Mouse (Mus musculus): ENCODE results near the gene Slc20a1. TPM values are rescaled to one million over a fixed set of nuclear protein-coding genes. Genes with fewer than 3 reads are reported as not detected.

Slc20a1 gene
- polyA plus RNA-seq, 2 experiments = 42.7 to 50.7 TPM

- Histone ChIP-seq H3K36me3 (replicated peaks; ENCODE audit: control insufficient read depth, insufficient read depth, low read depth) (no peaks in the 10 kb centered on the region), H3K9me3 (ENCODE audit: control insufficient read depth, low read length) (no peaks in the 10 kb centered on the region), H3K4me2 (ENCODE audit: low read depth) (no peak overlapping the region), H3K27ac (no peak overlapping the region), H3K4me3 (ENCODE audit: insufficient read depth in 1 of 2, low read depth in 2 of 2, low read length in 2 of 2) (no peak overlapping the region), H3K9ac (replicated peaks) (no peak overlapping the region), H3K27me3 (ENCODE audit: control insufficient read depth, insufficient read depth, low read length) (no peaks in the 10 kb centered on the region), H3K4me1 (replicated peaks; ENCODE audit: control insufficient read depth in 2 of 2, insufficient read depth in 2 of 2, low read length in 1 of 2) (peaks cover 7 to 23% of the 10 kb centered on the region in 2 experiments; a peak in 3 of 4 replicates)
- WGBS (ENCODE audit: insufficient replicate concordance) = 73% methylated on average over 3 of the region's 3 CpGs
- TF ChIP-seq CTCF (IDR thresholded peaks at IDR 0.05; ENCODE audit: low read depth) (no peak), EP300 (IDR thresholded peaks at IDR 0.05; ENCODE audit: low read depth) (no peak)
- DNase-seq (ENCODE audit: low read depth in 3 of 3, low spot score in 3 of 3) (no peak), ATAC-seq (ENCODE audit: insufficient read depth) (no peak)
These were observed 59.5 kb downstream of the Slc20a1 start for GRCm38 (mm10) chr2:129258056-129258455.

GRCm38 (mm10) chr2:129258475-129259211, 60.1 kb downstream of the Slc20a1 start:
- H3K27me3 ChIP-seq (ENCODE audit: control insufficient read depth, insufficient read depth, low read length) = no peaks in the 10 kb centered on the region
- no peaks in the 10 kb centered on the region for H3K9me3 ChIP-seq (ENCODE audit: control insufficient read depth, low read length)
- TF ChIP-seq CTCF (IDR thresholded peaks at IDR 0.05; ENCODE audit: low read depth) (peak; percentile 95), EP300 (IDR thresholded peaks at IDR 0.05; ENCODE audit: low read depth) (peak; percentile 42; the same call in 1 of the 2 replicates)
- H3K4me3 ChIP-seq (ENCODE audit: insufficient read depth in 1 of 2, low read depth in 2 of 2, low read length in 2 of 2) = no peak overlapping the region
- WGBS (ENCODE audit: insufficient replicate concordance) = 37% methylated on average over 7 of the region's 7 CpGs
- H3K27ac ChIP-seq = no peak overlapping the region
- ATAC-seq (ENCODE audit: insufficient read depth) = peak; percentile 35
- no peak overlapping the region for H3K4me2 ChIP-seq (ENCODE audit: low read depth)
- H3K4me1 ChIP-seq (replicated peaks; ENCODE audit: control insufficient read depth in 2 of 2, insufficient read depth in 2 of 2, low read length in 1 of 2) = peaks cover 7 to 28% of the 10 kb centered on the region in 2 experiments
- no peaks in the 10 kb centered on the region for H3K36me3 ChIP-seq (replicated peaks; ENCODE audit: control insufficient read depth, insufficient read depth, low read depth)
- H3K9ac ChIP-seq (replicated peaks) = no peak overlapping the region
- DNase-seq (ENCODE audit: low read depth in 3 of 3, low spot score in 3 of 3) = peak; percentile 71 to 75 (median 73)

- H3K27me3 ChIP-seq (ENCODE audit: control insufficient read depth, insufficient read depth, low read length) = no peaks in the 10 kb centered on the region
- no peak overlapping the region for H3K4me3 ChIP-seq (ENCODE audit: insufficient read depth in 1 of 2, low read depth in 2 of 2, low read length in 2 of 2)
- no peak overlapping the region for H3K27ac ChIP-seq
- no peaks in the 10 kb centered on the region for H3K36me3 ChIP-seq (replicated peaks; ENCODE audit: control insufficient read depth, insufficient read depth, low read depth)
- WGBS (ENCODE audit: insufficient replicate concordance) = 62% methylated on average over 3 of the region's 3 CpGs
- TF ChIP-seq CTCF (IDR thresholded peaks at IDR 0.05; ENCODE audit: low read depth) = no peak
- TF ChIP-seq EP300 (IDR thresholded peaks at IDR 0.05; ENCODE audit: low read depth) = no peak
- H3K4me1 ChIP-seq (replicated peaks; ENCODE audit: control insufficient read depth in 2 of 2, insufficient read depth in 2 of 2, low read length in 1 of 2) = peaks cover 7 to 26% of the 10 kb centered on the region in 2 experiments
- no peak for ATAC-seq (ENCODE audit: insufficient read depth)
- H3K9ac ChIP-seq (replicated peaks) = no peak overlapping the region
- H3K4me2 ChIP-seq (ENCODE audit: low read depth) = no peak overlapping the region
- DNase-seq (ENCODE audit: low read depth in 3 of 3, low spot score in 3 of 3) = no peak
- H3K9me3 ChIP-seq (ENCODE audit: control insufficient read depth, low read length) = no peaks in the 10 kb centered on the region
These were observed 62.1 kb downstream of the Slc20a1 start for GRCm38 (mm10) chr2:129260646-129261045.

Other genes starting within 250 kb of the Slc20a1 start
- gene Zc3h6, start 231.4 kb upstream of the Slc20a1 start, polyA plus RNA-seq (2012; rRNA removed) = 0.49 and 0.56 TPM in 2 replicates
- gene Zc3h6, start 231.4 kb upstream of the Slc20a1 start, polyA plus RNA-seq (2014; fragmentation: Nextera tagmentation; extraction: Ambion mirVana) = 0.75 and 0.76 TPM in 2 replicates
- 1.3 and 1.8 TPM in 2 replicates for gene Gm10762, start 231.0 kb upstream of the Slc20a1 start, polyA plus RNA-seq (2012; rRNA removed)
- 2.4 and 3.3 TPM in 2 replicates for gene Gm10762, start 231.0 kb upstream of the Slc20a1 start, polyA plus RNA-seq (2014; fragmentation: Nextera tagmentation; extraction: Ambion mirVana)
- gene Vinac1, start 150.6 kb upstream of the Slc20a1 start, polyA plus RNA-seq (2012; rRNA removed) = 0.01 and 0.03 TPM in 2 replicates
- gene Vinac1, start 150.6 kb upstream of the Slc20a1 start, polyA plus RNA-seq (2014; fragmentation: Nextera tagmentation; extraction: Ambion mirVana) = 0.04 TPM in 1 of 2 replicates, not detected in the other
- 1.1 and 1.2 TPM in 2 replicates for gene Ttl, start 132.8 kb upstream of the Slc20a1 start, polyA plus RNA-seq (2012; rRNA removed)
- 1.5 TPM in 2 replicates for gene Ttl, start 132.8 kb upstream of the Slc20a1 start, polyA plus RNA-seq (2014; fragmentation: Nextera tagmentation; extraction: Ambion mirVana)
- gene Polr1b, start 97.8 kb upstream of the Slc20a1 start, polyA plus RNA-seq (2012; rRNA removed) = 11.6 and 14.0 TPM in 2 replicates
- gene Polr1b, start 97.8 kb upstream of the Slc20a1 start, polyA plus RNA-seq (2014; fragmentation: Nextera tagmentation; extraction: Ambion mirVana) = 5.3 and 6.5 TPM in 2 replicates
- 9.2 and 12.8 TPM in 2 replicates for gene Chchd5, start 69.1 kb upstream of the Slc20a1 start, polyA plus RNA-seq (2012; rRNA removed)
- 9.1 and 11.6 TPM in 2 replicates for gene Chchd5, start 69.1 kb upstream of the Slc20a1 start, polyA plus RNA-seq (2014; fragmentation: Nextera tagmentation; extraction: Ambion mirVana)
- 7.0 and 11.0 TPM in 2 replicates for gene Ckap2l, start 98.4 kb downstream of the Slc20a1 start, polyA plus RNA-seq (2012; rRNA removed)
- gene Ckap2l, start 98.4 kb downstream of the Slc20a1 start, polyA plus RNA-seq (2014; fragmentation: Nextera tagmentation; extraction: Ambion mirVana) = 39.3 and 41.3 TPM in 2 replicates
- 1.8 and 2.5 TPM in 2 replicates for gene Il1a, start 111.2 kb downstream of the Slc20a1 start, polyA plus RNA-seq (2012; rRNA removed)
- 3.4 and 4.6 TPM in 2 replicates for gene Il1a, start 111.2 kb downstream of the Slc20a1 start, polyA plus RNA-seq (2014; fragmentation: Nextera tagmentation; extraction: Ambion mirVana)
- 0.12 and 0.18 TPM in 2 replicates for gene Il1b, start 172.4 kb downstream of the Slc20a1 start, polyA plus RNA-seq (2012; rRNA removed)
- gene Il1b, start 172.4 kb downstream of the Slc20a1 start, polyA plus RNA-seq (2014; fragmentation: Nextera tagmentation; extraction: Ambion mirVana) = 0.19 and 0.20 TPM in 2 replicates